Mouse (Mus musculus) urinary bladder, postnatal 4 days (tissue): ENCODE data around the gene Magi2.

Source experiments
- DNase-seq, 2 experiments: peaks; one replicate each; pipeline ENCODE4 v3.0.0; 2021 to 2022; ENCODE audit warnings: low spot score in 2 of 2

Gene Magi2

GRCm38 (mm10) chr5:20359021-20359420 is 1132.2 kb downstream of the Magi2 start:
- no peak for DNase-seq

GRCm38 (mm10) chr5:20362154-20362553 is 1135.3 kb downstream of the Magi2 start:
- no peak for DNase-seq

GRCm38 (mm10) chr5:20363216-20363615 is 1136.4 kb downstream of the Magi2 start:
- DNase-seq = no peak

GRCm38 (mm10) chr5:20373586-20373985 is 1146.8 kb downstream of the Magi2 start:
- DNase-seq = no peak

GRCm38 (mm10) chr5:20378071-20378800 is 1151.4 kb downstream of the Magi2 start:
- DNase-seq = no peak

GRCm38 (mm10) chr5:20404533-20404932 is 1177.7 kb downstream of the Magi2 start:
- DNase-seq = no peak

GRCm38 (mm10) chr5:20406626-20407025 is 1179.8 kb downstream of the Magi2 start:
- DNase-seq = no peak

GRCm38 (mm10) chr5:20415320-20415719 is 1188.5 kb downstream of the Magi2 start:
- no peak for DNase-seq

GRCm38 (mm10) chr5:20417348-20417747 is 1190.5 kb downstream of the Magi2 start:
- DNase-seq = no peak

GRCm38 (mm10) chr5:20432148-20432813 is 1205.4 kb downstream of the Magi2 start:
- no peak for DNase-seq

- DNase-seq = no peak
These were observed 1219.8 kb downstream of the Magi2 start for GRCm38 (mm10) chr5:20446471-20447174.

GRCm38 (mm10) chr5:20456106-20456505 is 1229.3 kb downstream of the Magi2 start:
- no peak for DNase-seq

GRCm38 (mm10) chr5:20457742-20458510 is 1231.1 kb downstream of the Magi2 start:
- no peak for DNase-seq

GRCm38 (mm10) chr5:20461709-20462108 is 1234.9 kb downstream of the Magi2 start:
- DNase-seq = no peak

GRCm38 (mm10) chr5:20462376-20462775 is 1235.5 kb downstream of the Magi2 start:
- no peak for DNase-seq

- no peak for DNase-seq
These were observed 1242.9 kb downstream of the Magi2 start for GRCm38 (mm10) chr5:20469721-20470120.

- no peak for DNase-seq
These were observed 1243.6 kb downstream of the Magi2 start for GRCm38 (mm10) chr5:20470466-20470865.

GRCm38 (mm10) chr5:20484505-20484904 is 1257.7 kb downstream of the Magi2 start:
- DNase-seq = no peak

- no peak for DNase-seq
These were observed 1265.1 kb downstream of the Magi2 start for GRCm38 (mm10) chr5:20491911-20492310.

GRCm38 (mm10) chr5:20492679-20493078 is 1265.8 kb downstream of the Magi2 start:
- no peak for DNase-seq

GRCm38 (mm10) chr5:20494010-20494409 is 1267.2 kb downstream of the Magi2 start:
- no peak for DNase-seq

GRCm38 (mm10) chr5:20496924-20497323 is 1270.1 kb downstream of the Magi2 start:
- DNase-seq = no peak
